Mouse (Mus musculus) right cerebral cortex, adult 18-20 months (tissue): Measurements from ENCODE around the gene Oit3.
"Not testable (repeated sequence)": the region's sequence is repeated elsewhere in the genome, so short reads cannot be mapped to it uniquely, and the experiment has no call there.

Experiments
- DNase-seq: peaks from one replicate; pipeline ENCODE4 v3.0.0; 2022; ENCODE audit warnings: mixed read lengths

The Oit3 gene

DNA sequence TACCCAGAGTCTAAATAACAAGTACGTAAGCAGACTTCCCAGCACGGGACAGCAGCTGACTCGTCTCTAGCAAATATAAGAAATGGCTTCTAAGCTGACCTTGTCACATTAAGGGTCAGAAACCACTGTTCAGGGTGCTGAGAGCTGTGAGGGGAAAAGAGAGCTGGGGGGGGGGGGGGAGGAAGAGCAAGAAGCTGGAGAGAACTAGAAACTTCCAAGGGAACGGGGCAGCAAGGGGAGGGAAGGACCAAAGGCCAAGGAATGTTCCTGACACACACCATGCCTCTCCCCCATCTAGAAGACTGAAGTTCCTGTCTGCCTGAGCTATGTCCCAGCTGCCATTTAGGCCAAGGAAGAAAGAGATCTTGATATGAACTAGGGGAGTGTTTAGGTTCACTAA is 15.2 kb downstream of the Oit3 start:
- no peak for DNase-seq

GRCm38 (mm10) chr10:59425369-59425768 is 16.2 kb downstream of the Oit3 start:
- no peak for DNase-seq

DNA sequence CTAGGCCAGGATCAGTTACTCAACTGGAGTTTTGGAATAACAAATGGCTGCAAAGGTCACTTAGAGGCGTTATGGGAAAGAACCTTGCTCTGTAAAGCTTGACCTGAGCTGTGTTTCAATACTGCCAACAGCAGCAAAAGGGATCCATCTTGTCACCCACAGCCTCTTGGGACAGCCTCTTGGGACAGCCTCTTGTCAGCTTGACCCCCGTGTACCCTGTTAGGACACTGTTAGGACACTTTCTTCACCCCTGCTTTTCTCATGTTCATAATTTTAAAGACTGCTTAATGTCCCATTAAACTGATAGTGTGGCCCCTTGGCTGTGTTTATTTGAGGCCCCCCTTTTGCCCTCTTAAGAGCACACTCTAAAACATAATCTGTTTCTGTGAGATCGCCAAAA is 17.1 kb downstream of the Oit3 start:
- no peak for DNase-seq

- DNase-seq, result no peak
These were observed 22.1 kb downstream of the Oit3 start for GRCm38 (mm10) chr10:59419516-59419915.

DNA sequence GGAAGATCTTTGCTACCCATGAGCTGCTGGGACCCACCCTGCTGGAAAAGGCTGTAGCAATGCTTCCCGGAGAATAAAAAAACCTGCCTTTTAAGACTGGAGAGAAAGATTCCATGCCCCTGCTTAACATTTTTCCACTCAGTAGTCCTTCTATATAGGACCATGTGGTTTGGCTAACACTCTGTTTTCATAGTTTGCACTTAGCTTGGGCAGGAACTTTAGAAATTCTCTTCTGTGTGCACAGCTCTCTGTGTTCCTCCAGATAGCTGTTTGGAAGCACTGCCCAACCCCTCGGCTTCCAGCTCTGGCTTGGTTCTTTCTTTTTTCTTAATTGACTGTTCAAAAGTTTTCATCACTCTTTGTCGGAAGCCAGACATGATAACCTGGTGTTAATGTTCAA is 25.0 kb downstream of the Oit3 start:
- no peak for DNase-seq

DNA sequence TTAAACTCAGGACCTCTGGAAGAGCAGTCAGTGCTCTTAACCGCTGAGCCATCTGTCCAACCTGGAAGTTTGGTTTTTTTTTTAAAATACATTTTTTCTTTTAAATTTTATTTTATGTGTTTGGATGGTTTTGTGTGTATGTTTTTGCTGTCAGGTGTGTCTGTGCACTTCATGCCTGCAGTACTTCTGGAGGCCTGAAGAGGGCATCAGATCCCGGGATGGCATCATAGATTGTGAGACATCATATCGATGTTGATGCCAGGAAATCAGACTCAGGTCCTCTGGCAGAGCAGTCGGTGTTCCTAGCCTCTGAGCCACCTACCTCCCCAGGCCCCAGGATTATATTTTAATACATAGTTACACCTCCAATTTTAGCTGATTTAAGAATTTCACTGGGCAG is 27.9 kb downstream of the Oit3 start:
- no peak for DNase-seq

GRCm38 (mm10) chr10:59410264-59410663 is 31.3 kb downstream of the Oit3 start:
- DNase-seq, result no peak

GRCm38 (mm10) chr10:59408499-59408898 is 33.1 kb downstream of the Oit3 start:
- no peak for DNase-seq

- DNase-seq, result no peak
These were observed 37.8 kb downstream of the Oit3 start for GRCm38 (mm10) chr10:59403793-59404149.

GRCm38 (mm10) chr10:59402899-59403792 is 38.4 kb downstream of the Oit3 start, which contains the start of gene Pla2g12b:
Gene Pla2g12b, plus strand, starts transcription at chr10:59403660.
- DNase-seq, result no peak

- DNase-seq, result not testable (repeated sequence)
These were observed 46.1 kb downstream of the Oit3 start, which contains the start of gene Gm10273 for GRCm38 (mm10) chr10:59395461-59395860. Gene Gm10273, plus strand, starts transcription at chr10:59395632.

DNA sequence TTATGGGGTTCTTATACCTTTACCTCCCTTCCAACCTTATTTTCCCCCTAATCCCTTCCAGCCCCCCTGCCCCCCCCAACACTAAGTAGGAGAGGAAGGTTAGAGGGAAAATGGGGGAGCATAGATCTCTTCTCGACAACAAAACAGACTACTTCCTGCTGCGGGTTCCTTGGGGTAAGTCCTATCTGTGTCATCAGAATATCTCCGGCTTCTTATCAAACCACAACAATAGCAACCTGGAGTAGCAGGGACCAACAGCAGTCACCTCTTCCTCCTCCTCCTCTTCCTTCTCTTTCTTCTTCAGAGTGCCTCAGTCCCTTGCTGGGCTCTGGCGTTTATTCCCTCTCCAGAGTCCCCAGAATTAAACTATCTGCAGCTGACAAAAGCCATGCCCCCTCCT is 49.7 kb downstream of the Oit3 start:
- DNase-seq, result no peak

DNA sequence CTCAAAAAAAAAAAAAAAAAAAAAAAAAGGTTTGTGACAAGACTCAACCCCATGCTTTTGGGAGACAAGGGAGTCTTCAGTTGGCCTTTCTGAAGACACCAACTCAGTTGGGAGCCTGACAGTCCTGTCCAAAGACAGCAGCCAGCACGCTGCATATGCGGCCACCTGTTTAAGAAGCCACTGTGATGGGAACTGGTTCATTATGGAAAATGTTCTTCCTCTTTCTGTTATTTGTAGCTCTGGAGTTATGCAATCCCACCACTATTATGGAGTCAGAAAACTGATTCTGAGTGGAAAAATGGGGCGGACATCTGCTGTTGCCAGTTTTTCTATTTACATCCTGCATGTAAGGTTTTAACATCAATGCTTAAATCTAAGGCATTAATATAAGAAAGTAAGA is 51.9 kb downstream of the Oit3 start:
- DNase-seq, result peak; percentile 29

GRCm38 (mm10) chr10:59386951-59387350 is 54.6 kb downstream of the Oit3 start:
- DNase-seq, result no peak

- DNase-seq, result not testable (repeated sequence)
These were observed 60.0 kb downstream of the Oit3 start for GRCm38 (mm10) chr10:59381563-59381962.

- DNase-seq, result no peak
These were observed 61.2 kb downstream of the Oit3 start for GRCm38 (mm10) chr10:59380411-59380821.

- DNase-seq, result no peak
These were observed 61.7 kb downstream of the Oit3 start for GRCm38 (mm10) chr10:59379927-59380326.

- DNase-seq, result no peak
These were observed 62.9 kb downstream of the Oit3 start for GRCm38 (mm10) chr10:59378728-59379127.

- DNase-seq, result no peak
These were observed 63.7 kb downstream of the Oit3 start for GRCm38 (mm10) chr10:59377906-59378305.
